ENCODE assay signal across 16 mouse cellular contexts in the genomic region with DNA sequence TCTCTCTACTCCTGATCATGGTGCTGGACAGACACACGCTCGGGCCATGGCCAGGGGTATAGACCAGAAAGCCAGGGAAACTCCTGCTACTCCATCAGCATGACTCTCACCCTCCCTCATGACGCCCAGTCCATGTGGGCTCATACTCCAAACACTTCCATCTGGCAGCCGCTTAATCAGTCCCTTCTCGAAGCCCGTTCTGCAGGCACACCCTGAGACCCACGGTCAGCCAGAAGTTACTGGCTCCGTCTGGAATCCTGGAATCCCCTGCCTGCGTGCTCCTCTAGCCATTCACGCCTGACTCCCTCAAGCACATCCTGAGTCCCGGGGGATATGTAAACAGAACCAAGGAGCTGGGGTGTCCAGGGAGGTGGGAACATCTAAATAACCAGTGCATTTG. TPM values are rescaled to one million over a fixed set of nuclear protein-coding genes. Genes with fewer than 3 reads are reported as not detected.
DNase-seq lines count a peak whose midpoint lies in the region; ATAC-seq and TF ChIP-seq lines count a peak whose summit lies in the region.
"Had no signal": no experiment of that assay in that cellular context is flagged by ENCODE, and none has a peak within 500 bp of the region (broad histone marks: within the 10 kb centered on the region; RNA-seq: fewer than 3 reads in every experiment).

No protein-coding gene starts in this region.

- peaks cover 79% of the 10 kb centered on the region for H3K4me1 ChIP-seq in heart, embryonic 10.5 days
- H3K4me1 ChIP-seq in kidney, postnatal 0 days (replicated peaks; ENCODE audit: insufficient read depth, low read length) = peaks cover 22% of the 10 kb centered on the region; the same call in 1 of the 2 replicates
- H3K4me1 ChIP-seq in heart, embryonic 15.5 days (replicated peaks) = peaks cover 52% of the 10 kb centered on the region
- peaks cover 21% of the 10 kb centered on the region for H3K4me1 ChIP-seq in intestine, embryonic 16.5 days (ENCODE audit: control insufficient read depth, insufficient read depth, low read length)
- peaks cover 35% of the 10 kb centered on the region for H3K4me1 ChIP-seq in midbrain, embryonic 10.5 days
- H3K4me1 ChIP-seq in cerebellum, adult 2 months (ENCODE audit: control insufficient read depth, insufficient read depth, low read length) = peaks cover 4% of the 10 kb centered on the region; the same call in 1 of the 2 replicates

- no peak overlapping the region for H3K4me2 ChIP-seq in kidney, postnatal 0 days (ENCODE audit: low read length)
- H3K4me2 ChIP-seq in heart, embryonic 15.5 days = no peak overlapping the region
- H3K4me2 ChIP-seq in intestine, embryonic 16.5 days (ENCODE audit: low read depth, low read length) = no peak overlapping the region
- H3K4me2 ChIP-seq: lung, embryonic 15.5 days had no signal

- H3K9ac ChIP-seq in kidney, postnatal 0 days (ENCODE audit: low read depth, low read length) = no peak overlapping the region
- H3K9ac ChIP-seq in heart, embryonic 15.5 days = no peak overlapping the region
- H3K9ac ChIP-seq in intestine, embryonic 16.5 days (ENCODE audit: low read depth, low read length) = no peak overlapping the region
- H3K9ac ChIP-seq: lung, embryonic 15.5 days had no signal

- WGBS in heart, embryonic 10.5 days = 37% methylated on average over 11 of the region's 11 CpGs
- 25% methylated on average over 11 of the region's 11 CpGs for WGBS in kidney, postnatal 0 days
- 30% methylated on average over 11 of the region's 11 CpGs for WGBS in heart, embryonic 15.5 days
- WGBS in intestine, embryonic 16.5 days = 31% methylated on average over 11 of the region's 11 CpGs
- 75% methylated on average over 11 of the region's 11 CpGs for WGBS in midbrain, embryonic 10.5 days
- 22% methylated on average over 11 of the region's 11 CpGs for WGBS in cerebellum, adult 2 months

- no peak for ATAC-seq in kidney, postnatal 0 days (replicated peaks; ENCODE audit: low FRiP score, low read depth)
- no peak for ATAC-seq in heart, embryonic 15.5 days (replicated peaks; ENCODE audit: insufficient number of reproducible peaks, insufficient read depth, low FRiP score, low read depth)
- peak; percentile 38; the same call in 1 of the 2 replicates for ATAC-seq in intestine, embryonic 16.5 days
- ATAC-seq: hindbrain, embryonic 16.5 days had no signal

- H3K9me3 ChIP-seq in heart, embryonic 10.5 days = no peaks in the 10 kb centered on the region
- H3K9me3 ChIP-seq in kidney, postnatal 0 days (replicated peaks; ENCODE audit: low read length) = no peaks in the 10 kb centered on the region
- no peaks in the 10 kb centered on the region for H3K9me3 ChIP-seq in heart, embryonic 15.5 days (replicated peaks)
- no peaks in the 10 kb centered on the region for H3K9me3 ChIP-seq in intestine, embryonic 16.5 days (ENCODE audit: control insufficient read depth, low read length)
- H3K9me3 ChIP-seq in midbrain, embryonic 10.5 days (replicated peaks) = no peaks in the 10 kb centered on the region
- H3K9me3 ChIP-seq: lung, embryonic 15.5 days had no signal

- H3K27ac ChIP-seq in heart, embryonic 10.5 days = peak overlapping the region; percentile 50
- no peak overlapping the region for H3K27ac ChIP-seq in kidney, postnatal 0 days
- peak overlapping the region; percentile 4; the same call in 1 of the 2 replicates for H3K27ac ChIP-seq in heart, embryonic 15.5 days
- peak overlapping the region; percentile 28; the same call in 1 of the 2 replicates for H3K27ac ChIP-seq in intestine, embryonic 16.5 days (ENCODE audit: low read length)
- no peak overlapping the region; the same call in 1 of the 2 replicates for H3K27ac ChIP-seq in midbrain, embryonic 10.5 days (replicated peaks)
- H3K27ac ChIP-seq in cerebellum, adult 2 months (ENCODE audit: insufficient read depth, low read length) = no peak overlapping the region
- H3K27ac ChIP-seq: layer of hippocampus, adult 2 months; lung, embryonic 15.5 days had no signal

- no peaks in the 10 kb centered on the region for H3K36me3 ChIP-seq in heart, embryonic 10.5 days
- H3K36me3 ChIP-seq in kidney, postnatal 0 days (ENCODE audit: insufficient read depth, low read length) = no peaks in the 10 kb centered on the region
- H3K36me3 ChIP-seq in heart, embryonic 15.5 days = no peaks in the 10 kb centered on the region
- H3K36me3 ChIP-seq in intestine, embryonic 16.5 days (ENCODE audit: control insufficient read depth, insufficient read depth, low read length) = no peaks in the 10 kb centered on the region
- no peaks in the 10 kb centered on the region for H3K36me3 ChIP-seq in midbrain, embryonic 10.5 days
- H3K36me3 ChIP-seq: lung, embryonic 15.5 days had no signal

- no peak for TF ChIP-seq POLR2A in cerebellum, adult 2 months (IDR thresholded peaks at IDR 0.05; ENCODE audit: borderline replicate concordance, insufficient read depth, low read length)

- no peak for TF ChIP-seq CTCF in kidney, postnatal 0 days (IDR thresholded peaks at IDR 0.05; ENCODE audit: low read depth)
- TF ChIP-seq CTCF in cerebellum, adult 2 months (IDR thresholded peaks at IDR 0.05; ENCODE audit: borderline replicate concordance, insufficient read depth, low read depth, low read length) = no peak

- H3K27me3 ChIP-seq in heart, embryonic 10.5 days (ENCODE audit: insufficient read depth, poor library complexity, severe bottlenecking) = peaks cover 21% of the 10 kb centered on the region; the same call in 1 of the 2 replicates
- H3K27me3 ChIP-seq in kidney, postnatal 0 days (ENCODE audit: insufficient read depth, low read length) = no peaks in the 10 kb centered on the region
- H3K27me3 ChIP-seq in heart, embryonic 15.5 days = peaks cover 3% of the 10 kb centered on the region; the same call in 1 of the 2 replicates
- H3K27me3 ChIP-seq in intestine, embryonic 16.5 days (replicated peaks; ENCODE audit: control insufficient read depth, insufficient read depth, low read length) = no peaks in the 10 kb centered on the region
- no peaks in the 10 kb centered on the region for H3K27me3 ChIP-seq in midbrain, embryonic 10.5 days (ENCODE audit: low read depth, poor library complexity, severe bottlenecking)
- H3K27me3 ChIP-seq in cerebellum, adult 2 months (ENCODE audit: control insufficient read depth, insufficient read depth, low read length) = no peaks in the 10 kb centered on the region
- H3K27me3 ChIP-seq: lung, embryonic 15.5 days had no signal

- no peak overlapping the region for H3K4me3 ChIP-seq in heart, embryonic 10.5 days
- H3K4me3 ChIP-seq in kidney, postnatal 0 days (replicated peaks; ENCODE audit: low read depth, low read length) = no peak overlapping the region
- H3K4me3 ChIP-seq in heart, embryonic 15.5 days = no peak overlapping the region
- no peak overlapping the region for H3K4me3 ChIP-seq in intestine, embryonic 16.5 days (ENCODE audit: low read length)
- H3K4me3 ChIP-seq in midbrain, embryonic 10.5 days = no peak overlapping the region
- H3K4me3 ChIP-seq in cerebellum, adult 2 months (replicated peaks; ENCODE audit: insufficient read depth, low read depth, low read length) = no peak overlapping the region
- H3K4me3 ChIP-seq: layer of hippocampus, adult 2 months; lung, embryonic 15.5 days had no signal

- no peak for DNase-seq in heart, embryonic 10.5 days (ENCODE audit: low spot score)
- DNase-seq in heart, adult 8-10 months (ENCODE audit: low spot score) = no peak
- peak; percentile 44 for DNase-seq in kidney, postnatal 0 days (ENCODE audit: low spot score)
- no peak for DNase-seq in kidney, postnatal 10 days
- no peak for DNase-seq in midbrain, embryonic 10.5 days (ENCODE audit: low spot score)
- no peak for DNase-seq in cerebellum, adult 2 months
- DNase-seq: cerebellum, adult 9-11 months; kidney, adult 9 months; right cerebral cortex, adult 18-20 months; thymus, postnatal 25 days had no signal

RNA-seq across cellular contexts. Expression of a gene that starts 11.7 kb away (rescaled TPM):
- 4.6 and 7.2 TPM in 2 replicates for polyA plus RNA-seq in heart, embryonic 10.5 days (2016; fragmentation: Nextera tagmentation; extraction: Ambion mirVana)
- total RNA-seq in heart, adult 8-10 months (2022) = 10 to 100 TPM; 70.4 to 85.8 (median 82.5) TPM
- 22.4 and 24.6 TPM in 2 replicates for polyA plus RNA-seq in kidney, postnatal 0 days (2015; fragmentation: Nextera tagmentation; extraction: Ambion mirVana)
- 14.7 and 22.2 TPM in 2 replicates for polyA plus RNA-seq in heart, embryonic 15.5 days (2015; fragmentation: Nextera tagmentation; extraction: Ambion mirVana)
- polyA plus RNA-seq in intestine, embryonic 16.5 days (2015; fragmentation: Nextera tagmentation; extraction: Ambion mirVana) = 53.5 and 58.1 TPM in 2 replicates
- polyA plus RNA-seq in midbrain, embryonic 10.5 days (2016; fragmentation: Nextera tagmentation; extraction: Ambion mirVana) = 5.2 and 7.6 TPM in 2 replicates
- polyA plus RNA-seq in cerebellum, adult 2 months (2012; rRNA removed) = 7.1 and 9.5 TPM in 2 replicates
- total RNA-seq: megakaryocyte-erythroid progenitor cell, adult 5-6 weeks had no signal

RNA-seq across cellular contexts. Expression of a gene that starts 48.5 kb away (rescaled TPM):
- polyA plus RNA-seq in heart, embryonic 10.5 days (2016; fragmentation: Nextera tagmentation; extraction: Ambion mirVana) = 7.8 and 13.1 TPM in 2 replicates
- 1 to 10 TPM; 6.5 to 9.1 (median 7.9) TPM for total RNA-seq in heart, adult 8-10 months (2022)
- 19.0 and 21.4 TPM in 2 replicates for polyA plus RNA-seq in kidney, postnatal 0 days (2015; fragmentation: Nextera tagmentation; extraction: Ambion mirVana)
- polyA plus RNA-seq in heart, embryonic 15.5 days (2015; fragmentation: Nextera tagmentation; extraction: Ambion mirVana) = 8.6 and 10.9 TPM in 2 replicates
- polyA plus RNA-seq in intestine, embryonic 16.5 days (2015; fragmentation: Nextera tagmentation; extraction: Ambion mirVana) = 18.4 and 20.5 TPM in 2 replicates
- polyA plus RNA-seq in midbrain, embryonic 10.5 days (2016; fragmentation: Nextera tagmentation; extraction: Ambion mirVana) = 3.6 and 3.8 TPM in 2 replicates
- 1.2 and 1.7 TPM in 2 replicates for polyA plus RNA-seq in cerebellum, adult 2 months (2012; rRNA removed)
- total RNA-seq: megakaryocyte-erythroid progenitor cell, adult 5-6 weeks had no signal

Comparison
In these comparisons a context has a peak if more than half of its experiments do, and no peak if none do; other contexts are left out.
1. H3K27ac ChIP-seq: peak in heart, embryonic 10.5 days (single experiment), heart, embryonic 15.5 days (single experiment) and intestine, embryonic 16.5 days (single experiment); none in kidney, postnatal 0 days (single experiment), midbrain, embryonic 10.5 days (single experiment) and cerebellum, adult 2 months (single experiment).